Mouse (Mus musculus): ENCODE results near the gene Olfr1489. TPM values are rescaled to one million over a fixed set of nuclear protein-coding genes. Genes with fewer than 3 reads are reported as not detected.
"Not testable (repeated sequence)": the region's sequence is repeated elsewhere in the genome, so short reads cannot be mapped to it uniquely, and the experiment has no call there.

The Olfr1489 gene
- not detected for polyA plus RNA-seq (2017; shearing (Covaris generic))

- no peak for ATAC-seq
Measured at GRCm38 (mm10) chr19:13631321-13631720, at the start of gene Olfr1489. Gene Olfr1489 (plus strand): TSS chr19:13631621.

GRCm38 (mm10) chr19:13583211-13583610 is 48.2 kb upstream of the Olfr1489 start, which contains the start of gene Olfr1484:
Gene Olfr1484 (plus strand): TSS chr19:13583511.
- no peak for ATAC-seq

GRCm38 (mm10) chr19:13617075-13617474 is 14.3 kb upstream of the Olfr1489 start, which contains the start of gene Olfr1487:
Gene Olfr1487 (plus strand): TSS chr19:13617375.
- not testable (repeated sequence) for ATAC-seq

GRCm38 (mm10) chr19:13650791-13651190 is 19.4 kb downstream of the Olfr1489 start, which contains the start of gene Olfr1490:
Gene Olfr1490 (plus strand): TSS chr19:13651091.
- ATAC-seq = no peak

Other genes with a start within 250 kb of the Olfr1489 start
- under 1 TPM in 1 of 2 experiments, not detected in 1; 0.61 TPM for gene Olfr1469, start 223.8 kb upstream of the Olfr1489 start, polyA plus RNA-seq (2017; shearing (Covaris generic))
- gene Olfr1471, start 188.2 kb upstream of the Olfr1489 start, polyA plus RNA-seq (2017; shearing (Covaris generic)) = not detected
- gene Olfr1472, start 175.5 kb upstream of the Olfr1489 start, polyA plus RNA-seq (2017; shearing (Covaris generic)) = under 1 TPM in 1 of 2 experiments, not detected in 1; 0.36 TPM
- gene Olfr1474, start 162.1 kb upstream of the Olfr1489 start, polyA plus RNA-seq (2017; shearing (Covaris generic)) = not detected
- gene Olfr1475, start 151.4 kb upstream of the Olfr1489 start, polyA plus RNA-seq (2017; shearing (Covaris generic)) = not detected
- under 1 TPM in 1 of 2 experiments, not detected in 1; 0.11 TPM for gene Olfr1477, start 131.1 kb upstream of the Olfr1489 start, polyA plus RNA-seq (2017; shearing (Covaris generic))
- not detected for gene Olfr1480, start 103.7 kb upstream of the Olfr1489 start, polyA plus RNA-seq (2017; shearing (Covaris generic))
- gene Olfr1484, start 48.1 kb upstream of the Olfr1489 start, polyA plus RNA-seq (2017; shearing (Covaris generic)) = not detected
- not detected for gene Olfr1487, start 14.2 kb upstream of the Olfr1489 start, polyA plus RNA-seq (2017; shearing (Covaris generic))
- not detected for gene Olfr1490, start 19.5 kb downstream of the Olfr1489 start, polyA plus RNA-seq (2017; shearing (Covaris generic))
- not detected for gene Olfr1491, start 65.6 kb downstream of the Olfr1489 start, polyA plus RNA-seq (2017; shearing (Covaris generic))
- not detected for gene Olfr1493-ps1, start 91.7 kb downstream of the Olfr1489 start, polyA plus RNA-seq (2017; shearing (Covaris generic))
- gene Olfr1494, start 108.1 kb downstream of the Olfr1489 start, polyA plus RNA-seq (2017; shearing (Covaris generic)) = not detected
- gene Olfr1495, start 133.0 kb downstream of the Olfr1489 start, polyA plus RNA-seq (2017; shearing (Covaris generic)) = not detected
- not detected for gene Olfr1496, start 146.3 kb downstream of the Olfr1489 start, polyA plus RNA-seq (2017; shearing (Covaris generic))
- gene Olfr1497, start 166.6 kb downstream of the Olfr1489 start, polyA plus RNA-seq (2017; shearing (Covaris generic)) = not detected
- gene Olfr1499, start 187.8 kb downstream of the Olfr1489 start, polyA plus RNA-seq (2017; shearing (Covaris generic)) = under 1 TPM in 1 of 2 experiments, not detected in 1; 0.30 TPM
- gene Olfr1500, start 198.9 kb downstream of the Olfr1489 start, polyA plus RNA-seq (2017; shearing (Covaris generic)) = not detected
- gene Olfr1501, start 219.1 kb downstream of the Olfr1489 start, polyA plus RNA-seq (2017; shearing (Covaris generic)) = under 1 TPM in 1 of 2 experiments, not detected in 1; 0.49 TPM
- not detected for gene Olfr1502, start 230.2 kb downstream of the Olfr1489 start, polyA plus RNA-seq (2017; shearing (Covaris generic))